Mouse (Mus musculus) R1 (cell line): ENCODE results near the gene Arhgap27.
"Not testable (repeated sequence)": the region's sequence is repeated elsewhere in the genome, so short reads cannot be mapped to it uniquely, and the experiment has no call there.

Source experiments
- DNase-seq: peaks from one replicate; pipeline ENCODE4 v3.0.0-alpha.2; 2018; ENCODE audit warnings: low read depth, low spot score

Arhgap27 gene

GRCm38 (mm10) chr11:103304525-103304924, 59.0 kb downstream of the Arhgap27 start:
- DNase-seq: no peak

DNA sequence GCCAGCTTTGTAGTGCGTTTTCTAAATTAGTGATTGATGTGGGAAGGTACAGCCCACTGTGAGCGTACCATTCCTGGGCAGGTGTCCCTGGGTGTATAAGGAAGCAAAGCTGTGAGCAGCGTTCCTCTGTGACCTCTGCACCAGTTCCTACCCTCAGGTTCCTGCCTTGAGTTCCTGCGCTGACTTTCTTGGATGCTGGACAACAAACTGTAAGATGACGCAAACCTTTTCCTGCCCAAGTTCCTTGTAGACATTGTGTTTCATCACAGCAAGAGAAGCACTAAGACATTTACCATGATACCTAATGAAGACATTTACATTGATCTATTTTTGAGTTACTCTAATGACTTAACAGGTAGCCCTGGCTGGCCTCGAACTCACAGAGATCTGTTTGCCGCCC, 68.7 kb downstream of the Arhgap27 start:
- no peak for DNase-seq

- DNase-seq: no peak
Measured at GRCm38 (mm10) chr11:103294066-103294465, 69.4 kb downstream of the Arhgap27 start.

DNA sequence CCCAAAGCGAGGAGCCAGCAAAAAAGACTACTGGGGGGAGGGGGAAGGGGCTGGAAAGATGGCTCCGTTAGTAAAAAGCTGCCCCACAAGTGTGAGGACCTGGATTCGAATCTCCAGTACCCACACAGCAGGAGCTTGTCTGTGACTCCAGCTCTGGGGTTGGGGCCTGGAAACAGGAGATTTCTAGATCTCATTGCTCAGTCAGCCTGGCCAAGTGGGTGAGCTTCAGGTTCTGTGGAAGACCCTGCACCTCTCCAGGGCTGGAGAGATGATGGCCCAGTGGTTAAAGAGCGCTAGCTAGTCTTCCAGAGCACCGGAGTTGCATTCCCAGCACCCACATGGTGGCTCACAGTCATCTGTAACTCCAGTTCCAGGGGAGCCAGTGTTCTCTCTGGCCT, 70.6 kb downstream of the Arhgap27 start:
- DNase-seq: no peak

DNA sequence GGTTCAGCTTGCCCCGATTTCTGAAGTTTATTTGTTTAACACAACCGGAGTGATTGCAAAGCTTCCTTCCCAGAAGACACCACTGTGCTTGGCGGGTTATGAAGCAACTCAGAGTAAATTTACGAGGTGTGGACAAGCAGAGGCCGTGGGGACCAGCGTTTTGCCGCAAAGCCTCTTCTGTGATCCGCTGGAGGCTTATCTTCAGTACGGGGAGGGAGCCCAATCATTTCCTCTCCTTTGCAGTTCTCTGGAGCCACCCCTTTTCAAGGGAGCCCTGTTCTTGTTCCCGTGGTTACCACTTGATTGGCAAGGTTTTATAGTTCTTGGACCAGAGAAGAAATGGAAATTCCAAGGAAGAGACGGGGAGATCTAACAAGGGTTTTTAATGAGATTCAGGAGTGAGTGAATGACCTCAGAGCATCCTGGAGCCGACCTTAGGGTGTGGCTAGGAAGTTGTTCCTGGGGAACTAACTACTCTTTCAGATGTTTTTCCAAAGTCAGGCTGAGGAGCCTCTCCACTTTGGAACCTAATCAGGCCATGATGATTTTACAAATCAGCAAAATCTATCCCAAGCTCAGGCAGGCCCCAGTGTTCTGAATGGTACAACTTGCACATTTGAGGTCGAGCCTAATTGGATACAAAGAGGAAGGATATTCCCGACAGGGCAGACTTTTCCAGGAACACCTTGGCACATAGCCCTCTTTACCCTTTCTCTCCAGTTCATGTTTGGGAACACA, 71.2 kb downstream of the Arhgap27 start:
- peak; percentile 89 for DNase-seq

DNA sequence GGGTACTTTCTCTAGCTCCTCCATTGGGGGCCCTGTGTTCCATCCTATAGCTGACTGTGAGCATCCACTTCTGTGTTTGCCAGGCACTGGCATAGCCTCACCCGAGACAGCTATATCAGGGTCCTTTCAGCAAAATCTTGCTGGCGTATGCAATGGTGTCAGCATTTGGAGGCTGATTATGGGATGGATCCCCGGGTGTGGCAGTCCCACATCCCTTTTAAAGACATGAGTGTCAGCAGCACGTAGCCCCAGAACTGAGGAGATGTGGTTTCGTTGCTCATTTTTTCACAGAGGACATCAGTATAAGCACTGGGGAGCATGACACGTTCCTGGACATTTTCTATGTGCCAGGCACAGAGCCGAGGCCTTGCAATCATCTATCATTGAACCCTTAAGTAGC, 72.7 kb downstream of the Arhgap27 start:
- not testable (repeated sequence) for DNase-seq

DNA sequence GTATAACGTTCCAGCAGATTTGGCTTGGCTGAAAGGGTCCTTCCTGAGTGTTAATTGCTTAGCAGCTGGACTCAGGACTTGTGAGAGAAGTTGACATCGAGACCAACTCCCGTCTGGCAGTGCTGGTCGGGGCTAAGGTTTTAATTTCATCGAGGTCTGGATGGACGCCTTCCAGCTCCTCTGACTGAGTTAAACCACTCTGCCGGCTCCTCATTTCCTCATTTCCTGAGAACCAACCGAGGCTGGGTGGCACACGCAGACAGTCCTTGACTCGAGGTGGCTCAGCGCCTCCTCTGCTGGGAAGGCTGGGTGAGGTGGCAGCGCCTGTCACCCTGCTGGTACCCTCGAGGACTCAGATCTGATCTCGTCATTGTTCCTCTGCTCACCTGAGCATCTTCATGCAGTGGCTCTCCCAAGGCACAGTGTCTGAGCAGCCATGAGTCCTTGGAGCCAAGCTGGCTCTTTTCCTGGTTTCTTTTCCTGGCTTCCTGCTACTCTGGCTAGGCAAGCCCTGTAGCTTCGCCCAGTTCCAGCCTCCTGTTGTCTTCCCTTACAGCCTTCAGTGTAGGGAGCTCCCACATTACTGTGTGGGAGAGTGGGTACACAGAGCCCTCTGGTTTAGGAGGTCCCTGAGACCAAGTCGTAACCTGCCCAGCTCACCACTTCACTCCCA, 75.1 kb downstream of the Arhgap27 start:
- DNase-seq: no peak

- DNase-seq: no peak
Measured at GRCm38 (mm10) chr11:103286910-103287309, 76.6 kb downstream of the Arhgap27 start.

DNA sequence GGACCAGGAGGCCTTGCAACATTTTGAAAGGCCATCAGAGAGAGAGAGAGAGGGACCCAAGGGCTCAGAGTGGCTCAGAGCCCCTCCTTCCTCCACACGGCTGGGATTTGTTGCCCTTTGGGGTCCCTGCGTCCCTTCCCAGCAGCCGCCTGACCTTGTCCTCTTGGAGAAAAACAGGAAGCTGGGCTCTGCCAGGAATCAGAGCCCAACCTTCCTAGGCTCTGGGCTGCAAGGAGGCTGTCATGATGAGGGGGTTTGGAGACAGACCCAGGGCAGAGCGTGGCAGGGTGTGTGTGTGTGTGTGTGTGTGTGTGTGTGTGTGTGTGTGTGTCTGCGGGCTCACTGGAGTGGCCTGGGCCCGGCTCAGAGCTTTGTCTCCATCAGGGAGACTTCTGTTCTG, 77.5 kb downstream of the Arhgap27 start:
- DNase-seq: no peak

- no peak for DNase-seq
Measured at GRCm38 (mm10) chr11:103285276-103285675, 78.2 kb downstream of the Arhgap27 start.

DNA sequence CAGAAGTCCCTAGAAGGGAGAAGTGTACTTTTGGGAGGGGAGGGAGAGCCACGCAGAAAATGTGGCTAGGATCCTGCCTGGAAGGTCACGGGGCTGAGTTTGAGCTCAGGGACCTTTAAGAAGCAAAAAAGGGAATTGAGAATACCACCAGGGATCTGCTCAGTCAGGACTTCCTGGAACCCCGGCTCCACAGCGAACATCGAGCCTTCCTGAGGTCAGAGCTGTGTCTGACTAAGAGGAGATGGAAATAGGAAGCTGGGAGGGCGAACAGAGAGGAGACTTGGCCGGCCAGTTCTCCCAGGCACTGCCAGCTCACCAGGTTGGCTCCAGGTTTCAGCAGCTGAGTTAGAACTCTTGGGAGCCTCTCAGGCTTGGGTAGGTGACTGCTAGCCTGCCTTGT, 81.7 kb downstream of the Arhgap27 start:
- DNase-seq: no peak
